ENCODE assay signal across 10 mouse cellular contexts in genomic region chr5:24484963-24485362, GRCm38 (mm10). TPM values are rescaled to one million over a fixed set of nuclear protein-coding genes. Genes with fewer than 3 reads are reported as not detected.
DNase-seq lines count a peak whose midpoint lies in the region; ATAC-seq and TF ChIP-seq lines count a peak whose summit lies in the region.
"Had no signal": no experiment of that assay in that cellular context is flagged by ENCODE, and none has a peak within 500 bp of the region (broad histone marks: within the 10 kb centered on the region; RNA-seq: fewer than 3 reads in every experiment).

No protein-coding gene starts in this region.

- WGBS in heart, embryonic 15.5 days = 41% methylated on average over 22 of the region's 22 CpGs
- 3% methylated on average over 22 of the region's 22 CpGs for WGBS in forebrain, embryonic 13.5 days
- WGBS in midbrain, embryonic 16.5 days = 12% methylated on average over 22 of the region's 22 CpGs
- 62% methylated on average over 22 of the region's 22 CpGs for WGBS in lung, postnatal 0 days

- no peak; the same call in 1 of the 2 replicates for TF ChIP-seq CTCF in lung, postnatal 0 days (IDR thresholded peaks at IDR 0.05)

- peaks cover 63% of the 10 kb centered on the region for H3K36me3 ChIP-seq in heart, embryonic 15.5 days
- peaks cover 74% of the 10 kb centered on the region for H3K36me3 ChIP-seq in forebrain, embryonic 13.5 days (ENCODE audit: poor library complexity, severe bottlenecking)
- H3K36me3 ChIP-seq in midbrain, embryonic 16.5 days (ENCODE audit: control insufficient read depth, insufficient read depth, low read length) = peaks cover 28% of the 10 kb centered on the region
- peaks cover 45% of the 10 kb centered on the region; the same call in 1 of the 2 replicates for H3K36me3 ChIP-seq in lung, postnatal 0 days (ENCODE audit: insufficient read depth, low read length)

- H3K9me3 ChIP-seq in heart, embryonic 15.5 days (replicated peaks) = no peaks in the 10 kb centered on the region
- no peaks in the 10 kb centered on the region for H3K9me3 ChIP-seq in forebrain, embryonic 13.5 days (replicated peaks)
- H3K9me3 ChIP-seq in midbrain, embryonic 16.5 days (replicated peaks; ENCODE audit: control insufficient read depth, low read length, poor library complexity, severe bottlenecking) = no peaks in the 10 kb centered on the region
- no peaks in the 10 kb centered on the region for H3K9me3 ChIP-seq in lung, postnatal 0 days (ENCODE audit: low read length)

- no peak for ATAC-seq in heart, embryonic 15.5 days (replicated peaks; ENCODE audit: insufficient number of reproducible peaks, insufficient read depth, low FRiP score, low read depth)
- peak; percentile 27; the same call in 1 of the 2 replicates for ATAC-seq in forebrain, embryonic 13.5 days
- ATAC-seq in midbrain, embryonic 16.5 days = no peak
- no peak for ATAC-seq in lung, postnatal 0 days

- H3K4me3 ChIP-seq in heart, embryonic 15.5 days = no peak overlapping the region
- H3K4me3 ChIP-seq in forebrain, embryonic 13.5 days = peak overlapping the region; percentile 25
- no peak overlapping the region; the same call in 1 of the 2 replicates for H3K4me3 ChIP-seq in midbrain, embryonic 16.5 days (ENCODE audit: low read depth, low read length)
- no peak overlapping the region for H3K4me3 ChIP-seq in lung, postnatal 0 days (ENCODE audit: low read depth, low read length)

- H3K27ac ChIP-seq in heart, embryonic 15.5 days = no peak overlapping the region
- peak overlapping the region; percentile 31; the same call in 1 of the 2 replicates for H3K27ac ChIP-seq in forebrain, embryonic 13.5 days
- H3K27ac ChIP-seq in midbrain, embryonic 16.5 days (ENCODE audit: low read length) = no peak overlapping the region
- H3K27ac ChIP-seq in lung, postnatal 0 days (ENCODE audit: low read length) = no peak overlapping the region

- no peak overlapping the region for H3K9ac ChIP-seq in heart, embryonic 15.5 days
- H3K9ac ChIP-seq in forebrain, embryonic 13.5 days = peak overlapping the region; percentile 51
- H3K9ac ChIP-seq in midbrain, embryonic 16.5 days (ENCODE audit: low read depth, low read length) = no peak overlapping the region
- H3K9ac ChIP-seq in lung, postnatal 0 days (replicated peaks; ENCODE audit: low read depth) = no peak overlapping the region

- H3K27me3 ChIP-seq in heart, embryonic 15.5 days = peaks cover 8% of the 10 kb centered on the region
- H3K27me3 ChIP-seq in forebrain, embryonic 13.5 days = peaks cover 39% of the 10 kb centered on the region
- no peaks in the 10 kb centered on the region for H3K27me3 ChIP-seq in midbrain, embryonic 16.5 days (ENCODE audit: control insufficient read depth, insufficient read depth, low read depth, low read length)
- no peaks in the 10 kb centered on the region for H3K27me3 ChIP-seq in lung, postnatal 0 days (replicated peaks; ENCODE audit: insufficient read depth, low read length)

- H3K4me2 ChIP-seq in heart, embryonic 15.5 days = peak overlapping the region; percentile 31
- H3K4me2 ChIP-seq in forebrain, embryonic 13.5 days = peak overlapping the region; percentile 56
- peak overlapping the region; percentile 33 for H3K4me2 ChIP-seq in midbrain, embryonic 16.5 days (ENCODE audit: low read length)
- H3K4me2 ChIP-seq in lung, postnatal 0 days (replicated peaks; ENCODE audit: low read depth, low read length) = no peak overlapping the region

- intact Hi-C loops in heart, postnatal 10 days (cut with DNase I) = loop anchor here (5.0 to 10.0 kb wide), 2 partner anchors 167 to 220 kb away; no protein-coding TSS in a partner anchor

- TF ChIP-seq EP300 in lung, postnatal 0 days (IDR thresholded peaks at IDR 0.05) = no peak

- DNase-seq in heart, postnatal 10 days = no peak
- DNase-seq in kidney, postnatal 25 days = peak; percentile 40 to 66
- no peak for DNase-seq in lung, postnatal 0 days (ENCODE audit: low spot score)
- no peak for DNase-seq in urinary bladder, adult 2 months (ENCODE audit: low spot score)
- no peak for DNase-seq in layer of hippocampus, postnatal 36 days
- DNase-seq: lung, adult 2 months had no signal

- peaks cover 19% of the 10 kb centered on the region for H3K4me1 ChIP-seq in heart, embryonic 15.5 days (replicated peaks)
- H3K4me1 ChIP-seq in forebrain, embryonic 13.5 days = peaks cover 62% of the 10 kb centered on the region
- H3K4me1 ChIP-seq in midbrain, embryonic 16.5 days (ENCODE audit: control insufficient read depth, insufficient read depth, low read length) = peaks cover 13% of the 10 kb centered on the region
- H3K4me1 ChIP-seq in lung, postnatal 0 days (ENCODE audit: insufficient read depth, low read depth, low read length) = no peaks in the 10 kb centered on the region

RNA-seq across cellular contexts. Expression of gene Agap3, which starts 33.0 kb away (rescaled TPM):
- 27.9 and 35.7 TPM in 2 replicates for polyA plus RNA-seq in heart, embryonic 15.5 days (2015; fragmentation: Nextera tagmentation; extraction: Ambion mirVana)
- 10 to 100 TPM; 83.1 to 84.8 TPM for total RNA-seq in heart, postnatal 10 days (2021)
- polyA plus RNA-seq in forebrain, embryonic 13.5 days (2015; fragmentation: Nextera tagmentation; extraction: Ambion mirVana) = 38.0 and 39.2 TPM in 2 replicates
- 55.6 and 56.9 TPM in 2 replicates for polyA plus RNA-seq in midbrain, embryonic 16.5 days (2015; fragmentation: Nextera tagmentation; extraction: Ambion mirVana)
- 44.7 and 51.2 TPM in 2 replicates for polyA plus RNA-seq in lung, postnatal 0 days (2015; fragmentation: Nextera tagmentation; extraction: Ambion mirVana)
- polyA plus RNA-seq in urinary bladder, adult 2 months (2012; rRNA removed) = 55.8 and 73.8 TPM in 2 replicates
- 100 to 1,000 TPM; 635 to 641 TPM for total RNA-seq in layer of hippocampus, postnatal 36 days (2021)

RNA-seq across cellular contexts. Expression of gene Tmub1, which starts 37.3 kb away (rescaled TPM):
- 17.0 and 20.0 TPM in 2 replicates for polyA plus RNA-seq in heart, embryonic 15.5 days (2015; fragmentation: Nextera tagmentation; extraction: Ambion mirVana)
- 10 to 100 TPM in 1 of 2 experiments, 1 to 10 TPM in 1; 9.6 to 10.7 TPM for total RNA-seq in heart, postnatal 10 days (2021)
- polyA plus RNA-seq in forebrain, embryonic 13.5 days (2015; fragmentation: Nextera tagmentation; extraction: Ambion mirVana) = 32.5 and 35.4 TPM in 2 replicates
- polyA plus RNA-seq in midbrain, embryonic 16.5 days (2015; fragmentation: Nextera tagmentation; extraction: Ambion mirVana) = 60.1 and 63.2 TPM in 2 replicates
- polyA plus RNA-seq in lung, postnatal 0 days (2015; fragmentation: Nextera tagmentation; extraction: Ambion mirVana) = 16.6 and 17.7 TPM in 2 replicates
- 24.5 TPM in 2 replicates for polyA plus RNA-seq in urinary bladder, adult 2 months (2012; rRNA removed)
- total RNA-seq in layer of hippocampus, postnatal 36 days (2021) = 10 to 100 TPM; 18.6 to 19.8 TPM

RNA-seq across cellular contexts. Expression of gene Fastk, which starts 39.9 kb away (rescaled TPM):
- 173 and 188 TPM in 2 replicates for polyA plus RNA-seq in heart, embryonic 15.5 days (2015; fragmentation: Nextera tagmentation; extraction: Ambion mirVana)
- total RNA-seq in heart, postnatal 10 days (2021) = 100 to 1,000 TPM; 207 to 209 TPM
- 85.3 and 86.9 TPM in 2 replicates for polyA plus RNA-seq in forebrain, embryonic 13.5 days (2015; fragmentation: Nextera tagmentation; extraction: Ambion mirVana)
- polyA plus RNA-seq in midbrain, embryonic 16.5 days (2015; fragmentation: Nextera tagmentation; extraction: Ambion mirVana) = 93.0 and 96.2 TPM in 2 replicates
- 58.4 and 65.1 TPM in 2 replicates for polyA plus RNA-seq in lung, postnatal 0 days (2015; fragmentation: Nextera tagmentation; extraction: Ambion mirVana)
- polyA plus RNA-seq in urinary bladder, adult 2 months (2012; rRNA removed) = 134 and 154 TPM in 2 replicates
- total RNA-seq in layer of hippocampus, postnatal 36 days (2021) = 100 to 1,000 TPM; 121 to 144 TPM

RNA-seq across cellular contexts. Expression of gene Gbx1, which starts 42.0 kb away (rescaled TPM):
- polyA plus RNA-seq in heart, embryonic 15.5 days (2015; fragmentation: Nextera tagmentation; extraction: Ambion mirVana) = not detected in 2 replicates
- under 1 TPM in 1 of 2 experiments, not detected in 1; 0.10 TPM for total RNA-seq in heart, postnatal 10 days (2021)
- polyA plus RNA-seq in forebrain, embryonic 13.5 days (2015; fragmentation: Nextera tagmentation; extraction: Ambion mirVana) = 0.90 and 0.97 TPM in 2 replicates
- 0.20 and 0.21 TPM in 2 replicates for polyA plus RNA-seq in midbrain, embryonic 16.5 days (2015; fragmentation: Nextera tagmentation; extraction: Ambion mirVana)
- 0.06 TPM in 1 of 2 replicates, not detected in the other for polyA plus RNA-seq in lung, postnatal 0 days (2015; fragmentation: Nextera tagmentation; extraction: Ambion mirVana)
- polyA plus RNA-seq in urinary bladder, adult 2 months (2012; rRNA removed) = 0.01 and 0.07 TPM in 2 replicates
- not detected for total RNA-seq in layer of hippocampus, postnatal 36 days (2021)
- polyA plus RNA-seq: small intestine, adult 2 months had no signal

RNA-seq across cellular contexts. Expression of gene Asb10, which starts 55.8 kb away (rescaled TPM):
- 7.0 and 7.4 TPM in 2 replicates for polyA plus RNA-seq in heart, embryonic 15.5 days (2015; fragmentation: Nextera tagmentation; extraction: Ambion mirVana)
- 10 to 100 TPM; 41.9 to 47.0 TPM for total RNA-seq in heart, postnatal 10 days (2021)
- 0.06 and 0.15 TPM in 2 replicates for polyA plus RNA-seq in forebrain, embryonic 13.5 days (2015; fragmentation: Nextera tagmentation; extraction: Ambion mirVana)
- polyA plus RNA-seq in midbrain, embryonic 16.5 days (2015; fragmentation: Nextera tagmentation; extraction: Ambion mirVana) = 0.15 TPM in 1 of 2 replicates, not detected in the other
- 0.21 and 0.29 TPM in 2 replicates for polyA plus RNA-seq in lung, postnatal 0 days (2015; fragmentation: Nextera tagmentation; extraction: Ambion mirVana)
- 0.45 and 0.72 TPM in 2 replicates for polyA plus RNA-seq in urinary bladder, adult 2 months (2012; rRNA removed)
- total RNA-seq in layer of hippocampus, postnatal 36 days (2021) = under 1 TPM in 1 of 2 experiments, not detected in 1; 0.25 TPM

Comparison
In these comparisons a context has a peak if more than half of its experiments do, and no peak if none do; other contexts are left out.
1. DNase-seq: peak in kidney, postnatal 25 days (2 of 2); none in heart, postnatal 10 days (0 of 2), lung, postnatal 0 days (single experiment), urinary bladder, adult 2 months (single experiment) and layer of hippocampus, postnatal 36 days (0 of 2).